Mouse (Mus musculus): Measurements from ENCODE around the gene Tex19.2.

GRCm38 (mm10) chr11:121082857-121083500, 35.5 kb downstream of the Tex19.2 start:
- TF ChIP-seq POLR2A (IDR thresholded peaks at IDR 0.05; ENCODE audit: insufficient read length, low read depth) (no peak), MAX (IDR thresholded peaks at IDR 0.05; ENCODE audit: low read depth) (no peak), TCF12 (IDR thresholded peaks at IDR 0.05; ENCODE audit: insufficient read depth, poor library complexity, severe bottlenecking) (no peak), USF1 (IDR thresholded peaks at IDR 0.05; ENCODE audit: low read depth) (no peak), CEBPB (IDR thresholded peaks at IDR 0.05; ENCODE audit: insufficient read depth, poor library complexity, severe bottlenecking) (no peak), REST (IDR thresholded peaks at IDR 0.05; ENCODE audit: insufficient read depth, insufficient read length) (no peak), E2F4 (IDR thresholded peaks at IDR 0.05; ENCODE audit: insufficient read depth) (no peak), POLR2AphosphoS2 (IDR thresholded peaks at IDR 0.05; ENCODE audit: insufficient read length, low read depth) (no peak), TCF3 (IDR thresholded peaks at IDR 0.05; ENCODE audit: insufficient read length, low read depth) (no peak), MYOD1 (IDR thresholded peaks at IDR 0.05; ENCODE audit: control insufficient read depth in 1 of 3, insufficient read length in 2 of 3, low read depth in 2 of 3) (no peak)

Data from myocyte (in vitro differentiated cells).